Mouse (Mus musculus): ENCODE measurements around the gene Gapvd1.

- TF ChIP-seq TCF3 (IDR thresholded peaks at IDR 0.05; ENCODE audit: insufficient read length, low read depth) (no peak), E2F4 (IDR thresholded peaks at IDR 0.05; ENCODE audit: insufficient read depth) (no peak), POLR2A (IDR thresholded peaks at IDR 0.05; ENCODE audit: insufficient read length, low read depth) (no peak), TCF12 (IDR thresholded peaks at IDR 0.05; ENCODE audit: insufficient read depth, poor library complexity, severe bottlenecking) (no peak), MAX (IDR thresholded peaks at IDR 0.05; ENCODE audit: low read depth) (no peak), SRF (IDR thresholded peaks at IDR 0.05; ENCODE audit: control insufficient read depth, insufficient read length, low read depth) (no peak), USF1 (IDR thresholded peaks at IDR 0.05; ENCODE audit: low read depth) (no peak), MYOD1 (IDR thresholded peaks at IDR 0.05; ENCODE audit: control insufficient read depth in 1 of 3, insufficient read length in 2 of 3, low read depth in 2 of 3) (no peak), POLR2AphosphoS2 (IDR thresholded peaks at IDR 0.05; ENCODE audit: insufficient read length, low read depth) (no peak), MYOG (IDR thresholded peaks at IDR 0.05; ENCODE audit: control insufficient read depth in 1 of 3, insufficient read depth in 1 of 3, insufficient read length in 2 of 3, low read depth in 2 of 3) (no peak), CEBPB (IDR thresholded peaks at IDR 0.05; ENCODE audit: insufficient read depth, poor library complexity, severe bottlenecking) (no peak), REST (IDR thresholded peaks at IDR 0.05; ENCODE audit: insufficient read depth, insufficient read length) (no peak)
Measured at GRCm38 (mm10) chr2:34748479-34748878, 6.6 kb downstream of the Gapvd1 start.

Data from myocyte (in vitro differentiated cells).